Comparison of ENCODE assay signal across 15 mouse cellular contexts in the genomic region with DNA sequence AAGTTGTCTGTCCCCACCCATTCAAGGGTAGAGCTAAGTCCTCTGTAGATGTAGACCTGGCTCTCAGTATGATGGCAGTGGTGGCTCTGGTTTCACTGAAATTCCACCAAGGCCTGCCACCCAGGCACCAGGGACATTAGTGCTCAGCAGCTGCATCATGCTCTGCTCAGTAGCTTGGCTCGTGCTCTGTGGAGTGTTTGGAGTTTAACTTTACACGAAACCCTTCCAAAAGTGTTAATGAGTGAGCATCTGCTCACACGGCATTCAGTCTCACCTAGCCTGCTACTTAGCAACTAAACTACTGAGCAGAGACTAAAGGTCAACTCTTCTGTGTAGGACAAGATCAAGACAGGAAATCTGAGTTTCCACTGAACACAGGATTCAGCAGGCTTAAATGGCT. TPM values are rescaled to one million over a fixed set of nuclear protein-coding genes. Genes with fewer than 3 reads are reported as not detected.
"Had no signal": no experiment of that assay in that cellular context is flagged by ENCODE, and none has a peak within 500 bp of the region (broad histone marks: within the 10 kb centered on the region; RNA-seq: fewer than 3 reads in every experiment).

A gene (minus strand): TSS at position 191 of the 400 bp plus-strand sequence.

- DNase-seq: left cerebral cortex, postnatal 4 days; lung, adult 18-20 months; right cerebral cortex, adult 18-20 months; right cerebral cortex, postnatal 25 days; thymus, postnatal 4 days had no signal

- H3K9ac ChIP-seq: hindbrain, embryonic 15.5 days; limb, embryonic 13.5 days; liver, embryonic 14.5 days; midbrain, embryonic 12.5 days; neural tube, embryonic 15.5 days had no signal

- H3K9me3 ChIP-seq: hindbrain, embryonic 15.5 days; limb, embryonic 13.5 days; midbrain, embryonic 12.5 days; neural tube, embryonic 15.5 days had no signal

- H3K27me3 ChIP-seq: hindbrain, embryonic 15.5 days; limb, embryonic 13.5 days; midbrain, embryonic 12.5 days; neural tube, embryonic 15.5 days had no signal

- H3K36me3 ChIP-seq: hindbrain, embryonic 15.5 days; limb, embryonic 13.5 days; midbrain, embryonic 12.5 days; neural tube, embryonic 15.5 days had no signal

- H3K4me2 ChIP-seq: hindbrain, embryonic 15.5 days; limb, embryonic 13.5 days; midbrain, embryonic 12.5 days; neural tube, embryonic 15.5 days had no signal

- H3K4me3 ChIP-seq: hindbrain, embryonic 15.5 days; limb, embryonic 13.5 days; midbrain, embryonic 12.5 days; myocyte; neural tube, embryonic 15.5 days had no signal

- H3K4me1 ChIP-seq: hindbrain, embryonic 15.5 days; limb, embryonic 13.5 days; midbrain, embryonic 12.5 days had no signal

- ATAC-seq: intestine, embryonic 16.5 days had no signal

- H3K27ac ChIP-seq: hindbrain, embryonic 15.5 days; limb, embryonic 13.5 days; liver, embryonic 14.5 days; midbrain, embryonic 12.5 days; neural tube, embryonic 15.5 days had no signal

RNA-seq across cellular contexts. Expression of the gene that starts here (rescaled TPM):
- total RNA-seq: liver, adult 2 months; megakaryocyte-erythroid progenitor cell, adult 5-6 weeks had no signal
- polyA plus RNA-seq: hindbrain, embryonic 15.5 days; liver, adult 2 months; liver, embryonic 14.5 days; midbrain, embryonic 12.5 days; neural tube, embryonic 11.5 days; neural tube, embryonic 15.5 days had no signal
